Comparison of ENCODE assay signal across 8 mouse cellular contexts in genomic region chr15:27583042-27583441, GRCm38 (mm10). TPM values are rescaled to one million over a fixed set of nuclear protein-coding genes. Genes with fewer than 3 reads are reported as not detected.
DNase-seq lines count a peak whose midpoint lies in the region; ATAC-seq and TF ChIP-seq lines count a peak whose summit lies in the region.

No protein-coding gene starts in this region.

- no peak overlapping the region for H3K27ac ChIP-seq in lung, embryonic 16.5 days (ENCODE audit: low read length)
- H3K27ac ChIP-seq in small intestine, adult 2 months (ENCODE audit: insufficient read depth, low read depth, low read length), result no peak overlapping the region

- TF ChIP-seq POLR2A in small intestine, adult 2 months (IDR thresholded peaks at IDR 0.05; ENCODE audit: low read depth, low read length), result no peak

- H3K27me3 ChIP-seq in lung, embryonic 16.5 days (ENCODE audit: control insufficient read depth, insufficient read depth, low read depth, low read length), result no peaks in the 10 kb centered on the region
- H3K27me3 ChIP-seq in small intestine, adult 2 months (ENCODE audit: control insufficient read depth, insufficient read depth, low read length), result no peaks in the 10 kb centered on the region

- no peaks in the 10 kb centered on the region for H3K36me3 ChIP-seq in lung, embryonic 16.5 days (ENCODE audit: control insufficient read depth, insufficient read depth, low read length)
- 0 out of 2 replicates have a peak, but pooled peaks cover 1% of the 10 kb centered on the region for H3K36me3 ChIP-seq in small intestine, adult 2 months (ENCODE audit: control insufficient read depth, insufficient read depth, low read length)

- H3K4me1 ChIP-seq in lung, embryonic 16.5 days (replicated peaks; ENCODE audit: control insufficient read depth, insufficient read depth, low read length), result no peaks in the 10 kb centered on the region; the same call in 1 of the 2 replicates
- H3K4me1 ChIP-seq in small intestine, adult 2 months (ENCODE audit: control insufficient read depth, insufficient read depth, insufficient read length, low read length), result peaks cover 7% of the 10 kb centered on the region

- H3K9ac ChIP-seq in lung, embryonic 16.5 days (ENCODE audit: low read length), result no peak overlapping the region

- no peak for DNase-seq in frontal cortex, postnatal 25 days (ENCODE audit: low spot score in 2 of 2)
- peak; percentile 52 for DNase-seq in urinary bladder, postnatal 25 days (ENCODE audit: low spot score)
- DNase-seq in urinary bladder, postnatal 10 days (ENCODE audit: low spot score), result no peak
- DNase-seq in embryo, embryonic 9.5 days (ENCODE audit: extremely low spot score), result peak; percentile 22
- DNase-seq in kidney, adult 8-10 months, result peak; percentile 16 to 30

- whole genome bisulfite sequencing in lung, embryonic 16.5 days, result 57% methylated on average over 4 of the region's 4 CpGs
- 73% methylated on average over 4 of the region's 4 CpGs for WGBS in small intestine, adult 2 months

- H3K9me3 ChIP-seq in lung, embryonic 16.5 days (ENCODE audit: control insufficient read depth, low read length), result no peaks in the 10 kb centered on the region

- H3K4me2 ChIP-seq in lung, embryonic 16.5 days (ENCODE audit: low read depth, low read length), result no peak overlapping the region

- peak; percentile 60; the same call in 1 of the 2 replicates for TF ChIP-seq CTCF in small intestine, adult 2 months (IDR thresholded peaks at IDR 0.05; ENCODE audit: extremely low read depth, insufficient read length, insufficient replicate concordance, low read depth, low read length)

- no peak overlapping the region for H3K4me3 ChIP-seq in lung, embryonic 16.5 days (ENCODE audit: low read length)
- H3K4me3 ChIP-seq in small intestine, adult 2 months (ENCODE audit: low read depth, low read length), result no peak overlapping the region

- ATAC-seq in frontal cortex, adult (ENCODE audit: low TSS enrichment), result peak; percentile 67
- ATAC-seq in lung, embryonic 16.5 days (ENCODE audit: low read depth), result peak; percentile 43; the same call in 1 of the 2 replicates

RNA-seq across cellular contexts. Expression of gene Otulin, which starts 47.5 kb away (rescaled TPM):
- 13.0 and 22.4 TPM in 2 replicates for polyA plus RNA-seq in lung, embryonic 16.5 days (2015; fragmentation: Nextera tagmentation; extraction: Ambion mirVana)
- polyA plus RNA-seq in small intestine, adult 2 months (2012; rRNA removed), result 14.4 and 31.8 TPM in 2 replicates

Comparison
In these comparisons a context has a peak if more than half of its experiments do, and no peak if none do; other contexts are left out.
1. DNase-seq: peak in urinary bladder, postnatal 25 days (single experiment), embryo, embryonic 9.5 days (single experiment) and kidney, adult 8-10 months (2 of 2); none in frontal cortex, postnatal 25 days (0 of 2) and urinary bladder, postnatal 10 days (single experiment).